Mouse (Mus musculus): ENCODE measurements around the gene Hsd17b14.
"Not testable (repeated sequence)": the region's sequence is repeated elsewhere in the genome, so short reads cannot be mapped to it uniquely, and the experiment has no call there.

The Hsd17b14 gene

DNA sequence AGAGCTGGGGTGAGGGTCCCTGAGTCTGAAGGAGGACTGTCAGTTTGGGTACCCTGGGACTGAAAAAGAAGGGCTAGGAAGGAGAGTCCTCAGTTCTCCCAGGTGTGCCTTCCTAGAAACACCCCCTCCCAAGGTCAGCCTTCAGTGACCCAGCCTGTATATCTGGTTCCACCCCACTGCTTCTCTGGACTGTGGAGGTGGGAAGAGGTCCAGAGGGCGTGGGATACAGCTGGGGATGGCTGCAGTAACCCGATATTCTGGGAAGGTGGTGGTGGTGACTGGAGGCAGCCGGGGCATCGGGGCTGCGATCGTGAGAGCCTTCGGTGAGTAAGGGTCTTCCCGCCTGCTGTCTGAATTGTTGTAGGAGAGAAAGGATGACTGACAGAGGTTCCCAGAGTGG is at the start of gene Hsd17b14:
Gene Hsd17b14 (plus strand): TSS at position 150 of the 400 bp plus-strand sequence.
- DNase-seq (ENCODE audit: extremely low spot score, low spot score), result no peak

DNA sequence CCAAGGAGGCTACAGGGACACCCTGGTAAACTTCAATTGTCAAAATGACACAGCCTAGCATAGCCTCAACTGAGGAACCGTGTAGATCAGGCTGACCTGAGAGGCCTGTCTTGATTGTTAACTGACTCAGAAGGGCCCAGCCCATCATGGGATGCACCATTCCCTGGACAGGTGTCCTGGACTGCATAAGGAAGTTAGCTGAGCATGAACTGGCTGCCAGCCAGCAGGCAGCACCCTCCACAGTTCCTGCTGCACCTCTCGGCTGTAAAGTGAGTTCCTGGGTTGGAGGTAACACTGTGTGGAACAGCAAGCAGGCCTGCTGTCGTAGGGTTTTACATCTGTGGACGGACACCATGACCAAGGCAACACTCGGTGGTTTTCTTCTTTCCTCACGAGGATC is 47.1 kb upstream of the Hsd17b14 start:
- no peak for DNase-seq (ENCODE audit: extremely low spot score, low spot score)

DNA sequence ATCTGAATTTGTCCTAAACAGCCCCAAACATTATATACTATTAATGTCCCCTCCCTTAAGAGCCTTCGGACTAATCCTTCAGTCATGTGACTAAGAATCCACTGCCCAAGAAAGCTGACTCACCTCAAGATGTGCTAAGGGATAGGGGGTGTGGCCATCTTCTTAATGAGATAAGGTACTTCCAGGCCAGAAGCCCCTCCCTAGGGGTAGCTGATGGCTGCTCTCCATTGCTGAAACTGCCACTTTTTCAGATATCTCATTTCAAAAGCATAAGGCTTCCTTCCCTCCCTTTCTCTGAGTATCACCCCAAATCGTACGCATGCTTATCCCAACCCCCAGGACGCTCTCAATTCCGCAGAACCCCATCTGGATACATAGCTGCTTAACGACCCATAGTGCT is 46.1 kb upstream of the Hsd17b14 start:
- DNase-seq (ENCODE audit: extremely low spot score, low spot score), result no peak

DNA sequence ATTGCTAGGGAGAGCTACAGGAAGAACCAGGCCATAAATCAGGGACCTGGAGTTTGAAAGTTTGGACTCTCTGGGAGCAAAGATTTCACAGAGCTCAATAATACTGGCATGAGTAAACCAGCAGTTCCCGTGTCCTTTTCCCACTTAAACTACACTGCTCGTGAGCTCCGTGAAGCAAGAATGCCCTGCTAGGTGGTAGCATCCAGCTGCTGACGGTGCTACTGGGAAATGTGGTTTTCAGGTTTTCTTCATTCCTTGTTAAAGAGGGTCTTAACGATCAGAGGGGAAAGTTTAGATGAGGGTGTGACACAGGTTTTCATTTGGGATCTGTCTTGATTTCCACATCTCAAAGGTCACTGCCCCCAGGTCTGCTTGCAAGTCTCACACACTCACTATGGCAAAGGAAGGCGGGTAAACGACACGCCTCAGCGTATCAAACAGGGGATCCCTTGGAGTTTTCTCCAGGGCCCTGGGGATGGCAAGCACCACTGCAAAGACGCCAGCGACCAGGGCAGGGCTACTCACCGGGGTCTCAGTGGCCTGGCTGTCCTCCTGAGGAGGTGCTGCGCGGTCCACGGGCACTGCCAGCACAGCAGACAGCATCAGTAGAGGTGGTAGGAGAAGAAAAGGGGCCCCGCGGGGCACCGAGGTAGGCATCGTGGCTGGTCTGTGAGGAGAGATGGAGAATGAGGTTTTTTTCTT is 45.4 kb upstream of the Hsd17b14 start:
- DNase-seq (ENCODE audit: extremely low spot score, low spot score), result no peak

DNA sequence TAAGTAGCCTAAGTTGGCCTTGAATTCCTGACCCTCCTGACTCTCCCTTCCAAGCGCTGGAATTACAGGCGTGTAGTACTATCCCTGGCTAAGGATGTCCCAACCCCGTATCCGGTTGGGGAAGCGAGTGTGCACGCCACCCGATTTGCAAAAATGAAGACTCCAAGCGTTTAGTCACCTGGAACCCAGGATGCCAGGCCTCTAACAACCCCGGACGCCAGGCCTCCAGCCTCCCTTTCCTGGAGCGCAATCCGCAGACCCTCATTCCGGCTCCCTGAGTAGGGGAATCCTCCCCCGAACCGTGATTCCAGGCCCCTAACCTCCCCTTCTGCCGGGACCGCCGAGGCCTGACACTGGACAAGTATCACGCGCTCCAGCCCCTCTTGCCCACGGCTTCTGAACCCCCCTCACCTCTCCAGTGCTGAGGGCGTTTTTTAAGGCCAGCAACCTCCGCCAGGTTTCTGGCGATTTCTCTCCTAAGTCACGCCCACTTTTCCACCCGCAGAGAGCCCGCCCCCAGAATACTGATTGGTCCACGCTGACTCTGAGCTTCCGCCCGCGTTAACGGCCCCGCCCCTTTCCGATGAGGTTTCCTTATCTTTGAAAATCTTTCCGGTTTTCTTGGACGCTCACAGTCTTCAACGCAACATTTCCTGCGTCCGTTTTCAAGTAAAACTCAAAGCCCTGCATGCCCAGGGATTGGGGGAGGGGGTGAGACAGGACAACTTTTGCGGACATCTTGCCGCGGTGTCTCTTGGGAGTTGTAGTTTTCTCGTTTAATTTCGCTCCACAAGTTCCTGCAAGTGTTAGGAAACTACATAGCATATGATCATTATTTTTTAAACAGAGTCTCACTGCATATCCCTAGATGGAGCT is 44.5 kb upstream of the Hsd17b14 start, which contains the start of gene Nucb1:
Gene Nucb1 (minus strand): TSS at position 495 of the 876 bp plus-strand sequence.
- DNase-seq (ENCODE audit: extremely low spot score, low spot score), result peak; percentile 92

DNA sequence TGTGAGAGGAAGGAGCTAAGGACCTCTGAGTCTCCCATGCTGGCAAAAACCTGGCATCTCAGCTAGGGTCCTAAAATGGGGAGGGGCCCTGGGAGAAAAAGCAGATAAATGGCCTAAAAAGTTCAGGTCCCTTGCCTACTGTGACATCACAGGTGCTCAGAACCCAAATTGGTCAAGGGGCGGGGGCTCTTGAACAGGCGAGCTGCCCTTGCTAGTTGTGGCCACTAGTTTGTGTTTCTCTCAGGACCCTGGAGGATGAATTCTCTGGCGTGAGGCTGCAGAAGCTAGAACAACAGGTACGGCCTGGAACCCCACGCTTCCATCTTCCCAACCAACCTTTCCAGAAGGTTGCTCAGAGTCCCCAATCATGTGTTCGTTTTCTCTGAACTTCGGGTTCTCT is 40.3 kb upstream of the Hsd17b14 start:
- no peak for DNase-seq (ENCODE audit: extremely low spot score, low spot score)

DNA sequence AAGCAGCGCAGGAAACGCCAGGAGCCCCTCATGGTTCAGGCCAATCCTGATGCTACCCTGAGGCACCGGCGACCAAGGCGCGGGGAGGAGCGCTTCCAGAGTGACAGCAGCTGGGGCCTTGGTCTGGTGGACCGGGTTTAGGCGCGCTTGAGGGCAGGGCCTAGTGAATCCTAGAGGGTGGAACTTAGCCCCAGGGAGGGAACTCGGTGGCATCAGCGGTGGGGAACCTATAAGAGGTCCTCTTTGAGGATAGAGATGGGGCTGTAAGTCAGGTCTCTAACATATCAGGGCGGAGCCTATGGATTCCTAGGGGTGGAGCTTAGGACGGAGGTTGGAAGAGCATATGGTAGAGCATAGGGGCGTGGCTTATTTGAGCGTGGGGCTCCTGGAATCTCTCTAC is 39.3 kb upstream of the Hsd17b14 start:
- DNase-seq (ENCODE audit: extremely low spot score, low spot score), result peak; percentile 38

DNA sequence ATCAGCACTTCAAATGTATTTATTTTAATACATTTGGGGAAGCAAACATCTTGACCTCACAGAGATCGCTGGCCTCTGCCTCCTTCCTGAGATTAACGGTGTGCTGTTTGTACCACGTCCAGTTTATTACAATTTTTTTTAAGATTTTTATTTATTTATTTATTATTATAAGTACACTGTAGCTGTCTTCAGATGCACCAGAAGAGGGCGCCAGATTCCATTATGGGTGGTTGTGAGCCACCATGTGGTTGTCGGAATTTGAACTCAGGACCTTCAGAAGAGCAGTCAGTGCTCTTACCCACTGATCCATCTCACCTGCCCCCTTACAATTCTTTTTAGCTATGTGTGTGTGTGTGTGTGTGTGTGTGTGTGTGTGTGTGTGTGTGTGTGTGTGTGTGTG is 37.8 kb upstream of the Hsd17b14 start:
- DNase-seq (ENCODE audit: extremely low spot score, low spot score), result not testable (repeated sequence)

DNA sequence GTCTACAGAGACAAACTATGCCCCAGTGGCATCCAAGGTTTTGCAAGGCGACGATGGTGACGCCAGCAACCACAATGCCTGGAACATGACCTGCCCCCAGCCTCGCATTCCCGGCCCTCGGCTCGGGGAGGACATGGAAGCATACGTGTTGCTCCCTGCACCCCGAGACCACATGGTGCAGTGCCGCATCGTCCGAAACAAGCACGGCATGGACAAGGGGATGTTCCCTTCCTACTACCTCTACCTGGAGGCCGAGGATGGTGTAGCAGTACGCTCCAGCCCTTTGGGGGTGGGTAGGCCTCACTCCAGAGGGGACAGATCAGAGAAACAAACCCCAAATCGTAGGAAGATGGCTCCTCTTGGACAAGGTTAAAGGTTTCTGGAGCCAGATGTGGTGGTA is 36.1 kb upstream of the Hsd17b14 start:
- DNase-seq (ENCODE audit: extremely low spot score, low spot score), result no peak

DNA sequence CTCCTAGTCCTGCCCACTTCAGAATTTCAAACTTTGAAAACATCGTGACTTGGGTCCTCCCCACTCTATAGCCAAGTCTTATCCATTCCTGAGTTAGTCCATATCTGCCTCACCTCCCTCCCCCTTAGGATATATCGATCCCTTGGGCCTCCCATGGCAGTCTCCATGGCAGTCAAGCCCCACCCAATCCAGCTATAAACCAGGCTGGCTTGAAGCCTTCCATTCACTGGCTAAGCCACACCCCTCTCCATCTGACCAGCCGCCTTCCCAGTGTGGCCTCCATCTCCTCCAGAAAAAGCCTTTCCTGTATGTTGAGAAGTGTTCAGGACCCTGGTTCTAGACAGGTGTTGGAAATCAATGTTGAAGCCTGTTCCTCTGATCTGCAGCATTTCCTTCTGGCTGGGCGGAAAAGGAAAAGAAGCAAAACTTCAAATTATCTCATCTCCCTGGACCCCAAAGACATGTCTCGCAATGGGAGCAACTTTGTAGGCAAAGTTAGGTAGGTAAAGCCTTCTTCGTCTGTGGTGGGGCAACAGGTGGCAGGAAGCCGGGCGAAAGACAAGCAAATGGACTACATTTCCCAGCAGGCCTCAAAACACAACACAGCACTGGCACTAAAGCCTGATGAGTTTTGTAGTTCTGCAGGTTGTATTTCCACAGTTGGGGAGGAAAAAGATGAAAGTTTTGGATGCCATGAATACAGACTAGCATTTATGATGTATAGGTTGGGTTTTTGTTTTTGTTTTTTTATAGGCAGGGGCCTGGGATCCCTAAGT is 35.2 kb upstream of the Hsd17b14 start:
- DNase-seq (ENCODE audit: extremely low spot score, low spot score), result no peak

DNA sequence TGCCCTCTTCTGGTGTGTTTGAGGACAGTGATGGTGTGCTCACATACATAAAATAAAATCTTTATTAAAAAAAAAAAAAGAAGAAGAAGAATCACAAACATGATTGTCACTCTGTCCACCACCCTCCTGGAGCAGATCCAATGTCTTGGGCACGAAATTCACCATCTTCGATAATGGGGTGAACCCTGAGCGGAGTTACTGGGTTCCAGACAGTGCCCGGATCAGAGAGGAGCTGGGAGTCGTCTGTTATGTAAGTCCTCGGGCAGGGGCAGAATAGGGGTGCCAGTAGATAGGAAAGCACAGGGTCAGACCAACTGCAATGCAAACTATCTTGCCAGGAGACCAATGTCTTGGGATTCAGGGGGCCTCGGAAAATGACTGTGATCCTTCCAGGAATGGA is 34.1 kb upstream of the Hsd17b14 start:
- no peak for DNase-seq (ENCODE audit: extremely low spot score, low spot score)

DNA sequence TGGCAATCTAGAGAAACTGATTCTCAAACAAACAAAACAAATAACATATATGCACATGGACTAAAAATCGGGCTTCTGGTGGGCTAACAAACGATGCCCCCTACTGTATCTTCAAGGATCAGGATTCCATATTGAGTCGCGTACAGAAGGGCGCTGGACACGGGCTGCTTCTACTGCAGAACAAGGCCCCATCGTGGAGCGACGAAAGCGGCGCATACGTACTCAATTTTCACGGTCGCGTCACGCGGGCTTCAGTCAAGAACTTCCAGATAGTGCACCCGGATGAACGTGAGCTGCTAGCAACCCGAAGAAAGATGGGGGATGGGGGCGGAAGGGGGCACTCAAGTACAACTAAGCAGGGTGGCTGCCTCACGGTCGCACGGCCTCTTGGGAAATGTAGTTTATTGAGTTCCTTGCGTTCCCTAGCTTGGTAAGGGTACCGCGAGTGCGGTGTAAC is 32.9 kb upstream of the Hsd17b14 start:
- peak; percentile 84 for DNase-seq (ENCODE audit: extremely low spot score, low spot score)

DNA sequence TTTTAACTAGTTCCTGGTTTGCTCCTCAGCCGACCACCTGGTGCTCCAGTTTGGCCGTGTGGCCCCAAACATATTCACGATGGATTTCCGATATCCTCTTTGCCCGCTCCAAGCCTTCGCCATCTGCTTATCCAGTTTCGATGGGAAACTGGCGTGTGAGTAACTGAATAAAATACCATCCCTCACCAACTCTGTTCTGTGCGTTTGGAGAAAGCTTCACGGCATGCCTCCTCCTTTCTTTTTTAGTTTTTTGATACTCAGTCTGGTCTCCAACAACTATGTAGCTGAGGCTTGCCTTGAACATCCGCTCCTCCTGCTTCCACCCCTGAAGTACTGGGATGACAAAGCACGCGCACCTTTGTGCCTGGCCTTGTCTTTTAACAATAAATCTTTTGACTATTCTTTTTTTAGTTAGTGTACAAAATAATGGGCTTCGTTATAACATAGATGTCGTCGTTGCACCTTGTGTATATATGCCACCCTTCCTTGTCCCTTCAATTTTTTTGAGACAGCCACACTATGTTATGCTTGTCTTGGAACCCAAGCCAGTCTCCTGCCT is 32.4 kb upstream of the Hsd17b14 start:
- DNase-seq (ENCODE audit: extremely low spot score, low spot score), result no peak

DNA sequence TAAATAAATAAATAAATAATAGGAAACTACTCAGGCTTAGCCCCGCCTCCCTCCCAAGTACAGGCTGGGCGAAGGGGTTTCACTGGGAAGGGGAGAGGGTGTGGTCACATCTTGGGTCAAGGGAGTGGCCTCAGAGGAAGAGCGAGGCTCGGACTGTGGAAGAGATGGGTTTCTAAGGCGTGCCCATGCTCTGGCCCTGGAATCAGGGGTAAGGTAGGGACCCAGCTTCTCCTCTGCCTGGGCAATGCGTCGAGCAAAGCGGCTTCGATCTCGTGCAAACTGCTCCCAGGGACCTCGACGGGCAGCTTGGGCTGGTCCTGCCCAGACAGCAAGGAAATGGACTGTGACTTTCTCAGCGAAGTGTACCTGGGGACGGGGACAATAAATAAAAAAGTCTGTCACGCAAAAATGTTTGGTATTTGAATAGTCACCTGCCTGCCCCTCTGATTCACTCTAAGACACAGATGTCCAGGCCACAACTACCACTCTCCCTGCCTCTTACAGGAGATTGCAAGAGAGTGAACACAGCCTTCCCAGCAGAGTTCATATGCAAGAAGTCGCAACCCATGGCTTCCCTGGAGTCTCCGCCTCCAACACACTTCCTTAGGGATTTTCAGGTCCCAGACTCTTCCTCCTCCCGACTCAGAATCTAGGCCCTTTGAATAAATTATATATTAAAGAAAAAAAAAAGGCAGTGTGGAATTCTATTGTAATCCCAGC is 31.6 kb upstream of the Hsd17b14 start:
- no peak for DNase-seq (ENCODE audit: extremely low spot score, low spot score)

DNA sequence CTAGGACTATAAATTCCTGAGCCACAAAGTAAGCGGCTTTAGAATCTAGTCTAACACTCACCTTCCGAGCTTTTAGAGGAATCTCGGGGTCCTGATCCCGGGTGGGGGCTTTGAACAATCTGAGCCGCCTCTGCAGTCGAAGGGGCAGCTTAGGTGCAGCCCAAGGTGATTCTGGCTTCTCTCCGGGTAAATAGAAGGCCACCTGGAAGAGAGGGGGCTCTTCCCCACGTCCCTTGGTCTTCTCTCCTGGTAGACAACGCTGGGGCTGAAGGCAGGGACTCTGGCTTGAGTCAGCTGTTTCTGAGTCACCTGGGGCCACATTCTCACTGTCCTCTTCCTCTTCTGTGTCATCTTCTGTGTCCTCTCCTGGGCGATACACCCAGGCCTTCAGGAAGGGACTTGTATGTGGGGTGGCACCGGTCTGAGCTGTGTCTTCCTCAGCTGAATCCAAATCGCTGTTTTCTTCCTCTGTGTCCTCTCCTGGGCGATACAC is 31.0 kb upstream of the Hsd17b14 start:
- no peak for DNase-seq (ENCODE audit: extremely low spot score, low spot score)

DNA sequence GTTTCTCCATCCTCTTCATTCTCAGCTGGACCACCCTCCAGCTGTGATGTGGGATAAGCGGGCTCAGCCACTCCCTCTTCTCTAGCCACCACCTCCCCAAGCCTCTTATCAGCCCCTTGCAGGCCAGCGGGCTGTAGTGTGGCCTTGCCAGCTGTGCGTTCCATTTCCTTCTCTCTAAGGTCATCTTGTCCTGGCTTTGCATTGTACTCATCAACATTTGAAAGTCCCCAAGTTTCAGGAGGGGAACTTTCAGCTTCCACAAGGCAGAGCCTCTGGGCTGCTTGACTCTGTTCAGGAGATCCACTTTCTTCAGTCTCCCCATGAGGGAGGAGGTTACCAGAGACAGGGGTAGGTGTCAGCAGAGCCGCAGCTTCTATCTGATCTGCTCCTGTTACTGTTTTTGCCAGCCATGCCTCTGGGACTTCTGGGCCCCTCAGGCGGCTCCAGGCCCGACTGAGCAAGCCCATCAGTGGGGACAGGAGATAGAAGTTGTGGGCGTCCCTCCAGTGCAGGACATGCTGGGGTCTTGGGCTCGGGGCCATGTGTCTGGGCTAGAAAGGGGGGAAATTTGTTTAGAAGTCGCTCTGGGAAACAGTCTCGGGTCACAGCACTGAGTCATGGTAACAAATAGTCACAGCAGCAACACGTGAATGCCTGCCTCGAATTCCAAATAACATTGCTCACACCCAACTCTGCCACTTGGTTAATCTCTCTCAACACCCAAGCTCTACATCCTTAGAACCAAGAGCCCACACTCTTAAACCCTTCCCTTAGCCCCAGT is 29.7 kb upstream of the Hsd17b14 start:
- no peak for DNase-seq (ENCODE audit: extremely low spot score, low spot score)

DNA sequence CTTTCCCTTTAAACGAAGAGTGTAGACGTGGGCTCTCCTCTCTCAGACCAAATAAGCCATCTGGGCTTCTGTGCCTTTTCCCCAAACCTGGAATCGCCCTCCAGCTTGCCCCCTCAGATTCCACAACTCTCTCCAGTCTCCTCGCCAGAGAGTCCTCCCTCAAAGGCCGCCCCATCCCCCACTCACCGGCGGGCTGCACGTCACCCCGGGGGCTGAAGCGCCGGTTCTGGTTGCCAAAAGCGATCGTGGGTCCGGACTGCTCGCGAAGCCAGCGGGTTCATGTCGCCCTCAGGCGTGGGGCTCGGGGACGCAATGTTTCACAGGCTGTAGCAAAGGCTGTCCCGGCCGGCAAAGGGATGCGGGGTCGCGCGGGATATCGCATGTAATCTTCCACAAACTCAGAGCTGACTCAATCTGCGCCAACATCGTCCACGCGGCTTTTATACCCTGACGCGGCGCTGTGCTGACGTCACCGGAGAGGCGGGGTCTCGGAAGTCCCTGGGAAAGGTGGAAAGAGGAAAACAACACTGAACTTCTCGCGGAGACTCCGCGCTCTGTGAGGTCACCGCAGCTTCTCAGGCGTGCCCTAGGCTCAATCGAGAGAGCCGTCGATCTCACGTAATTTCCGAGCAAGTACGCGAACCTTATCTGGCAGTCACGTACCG is 28.8 kb upstream of the Hsd17b14 start, which contains the start of the genes Ppp1r15a and Plekha4:
Gene Ppp1r15a (minus strand): TSS at position 460 of the 665 bp plus-strand sequence.
Gene Plekha4 (plus strand): TSS at position 522 of the 665 bp plus-strand sequence.
- peak; percentile 98 for DNase-seq (ENCODE audit: extremely low spot score, low spot score)

DNA sequence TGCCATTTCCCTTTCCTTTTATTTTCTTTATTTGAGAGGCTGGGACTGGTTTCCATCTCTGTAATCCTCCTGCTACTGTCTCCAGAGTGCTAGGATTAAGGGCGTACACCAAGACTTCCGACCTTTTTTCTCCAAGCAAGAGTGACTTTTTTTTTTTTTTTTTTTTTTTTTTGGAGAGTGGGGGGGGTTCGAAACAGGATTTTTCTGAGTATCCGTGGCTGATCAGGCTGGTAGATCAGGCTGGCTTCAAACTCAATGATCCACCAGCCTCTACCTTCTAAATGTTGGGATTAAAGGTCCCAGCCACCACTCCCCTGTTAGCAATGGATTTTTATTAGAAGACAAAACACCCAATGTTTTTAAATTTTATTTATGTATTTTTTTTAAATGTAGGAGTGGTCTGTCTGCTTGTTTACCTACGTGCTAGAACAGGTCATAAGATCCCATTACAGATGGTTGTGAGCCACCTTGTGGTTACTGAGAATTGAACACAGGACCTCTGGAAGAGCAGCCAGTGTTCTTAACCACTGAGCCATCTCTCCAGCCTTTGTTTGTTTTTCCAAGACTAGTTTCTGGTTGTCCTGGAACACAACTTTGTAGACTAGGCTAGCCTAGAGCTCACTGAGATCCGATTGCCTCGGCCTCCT is 28.1 kb upstream of the Hsd17b14 start:
- no peak for DNase-seq (ENCODE audit: extremely low spot score, low spot score)

DNA sequence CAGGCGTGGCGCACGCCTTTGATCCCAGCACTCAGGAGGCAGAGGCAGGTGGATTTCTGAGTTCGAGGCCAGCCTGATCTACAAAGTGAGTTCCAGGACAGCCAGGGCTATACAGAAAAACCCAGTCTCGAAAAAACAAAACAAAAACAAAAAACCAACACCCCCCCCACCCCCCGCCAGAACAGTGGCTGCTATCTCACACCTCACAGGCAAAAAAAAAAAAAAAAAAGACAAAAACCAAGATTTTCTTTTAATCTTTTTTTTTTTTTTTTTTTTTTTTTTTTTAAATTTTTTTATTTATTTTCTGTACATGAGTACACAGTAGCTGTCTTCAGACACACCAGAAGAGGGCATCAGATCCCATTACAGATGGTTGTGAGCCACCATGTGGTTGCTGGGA is 27.5 kb upstream of the Hsd17b14 start:
- DNase-seq (ENCODE audit: extremely low spot score, low spot score), result not testable (repeated sequence)
